Mouse (Mus musculus): ENCODE results near the gene Ccdc81. TPM values are rescaled to one million over a fixed set of nuclear protein-coding genes. Genes with fewer than 3 reads are reported as not detected.

Ccdc81 gene
- polyA plus RNA-seq, 1 experiment from 2014 or later: 0.04 TPM

DNA sequence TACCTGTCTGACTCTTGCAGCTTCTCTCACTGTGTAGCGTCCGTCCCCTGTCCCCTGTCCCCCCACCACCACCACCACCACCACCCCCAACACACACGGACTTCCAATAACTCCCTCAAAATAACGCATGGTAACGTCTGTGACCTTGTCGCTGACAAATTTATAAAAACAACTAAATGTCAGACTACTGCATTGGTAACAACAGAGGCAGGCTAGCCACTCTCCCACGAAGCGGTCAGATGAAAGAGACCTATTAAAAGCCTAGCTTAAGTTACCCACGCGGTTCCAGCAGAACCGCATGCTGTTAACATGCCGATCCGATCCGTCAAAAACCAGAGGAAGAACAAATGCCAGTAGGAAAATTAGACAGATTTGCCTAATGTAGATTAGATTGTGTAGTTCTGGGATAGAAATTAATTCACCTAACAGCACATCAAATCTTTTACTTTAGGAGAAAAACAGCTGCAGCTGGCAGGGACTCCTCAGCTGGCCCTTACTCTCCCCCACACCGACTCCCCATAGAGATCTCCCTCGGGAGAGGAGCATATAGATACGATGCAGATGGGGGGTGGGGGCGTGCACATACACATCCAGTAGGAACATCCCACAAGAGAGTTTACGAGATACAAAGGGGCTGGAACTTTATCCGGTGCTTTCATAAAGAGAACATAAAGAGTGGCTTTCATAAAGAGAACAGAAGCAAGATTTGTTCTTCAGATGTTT is 5.6 kb upstream of the Ccdc81 start:
- ATAC-seq: no peak
- WGBS: 78% methylated on average over 20 of the region's 20 CpGs

DNA sequence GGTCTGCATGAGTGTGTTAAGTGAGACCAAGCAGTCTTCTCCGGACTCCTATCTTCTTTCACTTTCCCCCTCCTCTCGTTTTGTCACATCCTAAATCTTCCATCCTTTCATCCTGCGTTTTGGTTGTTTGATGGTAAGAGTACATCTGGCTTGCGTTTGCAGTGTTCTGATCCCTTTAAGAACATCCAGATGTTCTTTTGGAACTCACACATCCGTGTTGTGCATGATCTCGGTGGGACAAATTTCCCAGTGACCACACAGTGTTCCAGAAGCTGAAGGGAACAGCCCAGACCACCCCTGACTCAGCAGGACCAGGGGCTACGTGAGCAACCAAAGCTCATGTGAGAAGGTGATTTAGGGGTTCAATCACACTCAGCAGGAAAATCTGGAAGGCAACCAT is 5.0 kb upstream of the Ccdc81 start:
- TF ChIP-seq CTCF (IDR thresholded peaks at IDR 0.05; ENCODE audit: low read depth): no peak
- no peaks in the 10 kb centered on the region for H3K36me3 ChIP-seq (ENCODE audit: control insufficient read depth, insufficient read depth)
- H3K4me3 ChIP-seq (ENCODE audit: low read depth, low read length): no peak overlapping the region
- no peak for ATAC-seq
- no peak overlapping the region for H3K27ac ChIP-seq (ENCODE audit: low read depth, low read length)
- no peak overlapping the region for H3K4me2 ChIP-seq (replicated peaks; ENCODE audit: low read depth)
- 58% methylated on average over 7 of the region's 7 CpGs for WGBS
- H3K27me3 ChIP-seq (replicated peaks; ENCODE audit: control insufficient read depth, insufficient read depth, low read length): no peaks in the 10 kb centered on the region
- no peaks in the 10 kb centered on the region for H3K4me1 ChIP-seq (replicated peaks; ENCODE audit: control insufficient read depth, insufficient read depth, low read length)
- H3K9ac ChIP-seq (ENCODE audit: low read depth, low read length): no peak overlapping the region
- H3K9me3 ChIP-seq (ENCODE audit: control insufficient read depth): no peaks in the 10 kb centered on the region

More for the DNA sequence above, 5.6 kb upstream of the Ccdc81 start:
- Histone ChIP-seq H3K4me2 (replicated peaks; ENCODE audit: low read depth) (no peak overlapping the region), H3K9me3 (ENCODE audit: control insufficient read depth) (no peaks in the 10 kb centered on the region), H3K27me3 (replicated peaks; ENCODE audit: control insufficient read depth, insufficient read depth, low read length) (no peaks in the 10 kb centered on the region), H3K4me1 (replicated peaks; ENCODE audit: control insufficient read depth, insufficient read depth, low read length) (no peaks in the 10 kb centered on the region), H3K9ac (ENCODE audit: low read depth, low read length) (no peak overlapping the region), H3K36me3 (ENCODE audit: control insufficient read depth, insufficient read depth) (no peaks in the 10 kb centered on the region), H3K27ac (ENCODE audit: low read depth, low read length) (no peak overlapping the region), H3K4me3 (ENCODE audit: low read depth, low read length) (no peak overlapping the region)
- TF ChIP-seq CTCF (IDR thresholded peaks at IDR 0.05; ENCODE audit: low read depth): no peak

- Histone ChIP-seq H3K4me1 (replicated peaks; ENCODE audit: control insufficient read depth, insufficient read depth, low read length) (no peaks in the 10 kb centered on the region), H3K9me3 (ENCODE audit: control insufficient read depth) (no peaks in the 10 kb centered on the region), H3K9ac (ENCODE audit: low read depth, low read length) (no peak overlapping the region), H3K36me3 (ENCODE audit: control insufficient read depth, insufficient read depth) (no peaks in the 10 kb centered on the region), H3K27ac (ENCODE audit: low read depth, low read length) (no peak overlapping the region), H3K4me3 (ENCODE audit: low read depth, low read length) (no peak overlapping the region), H3K4me2 (replicated peaks; ENCODE audit: low read depth) (no peak overlapping the region), H3K27me3 (replicated peaks; ENCODE audit: control insufficient read depth, insufficient read depth, low read length) (no peaks in the 10 kb centered on the region)
- 23% methylated on average over 8 of the region's 8 CpGs for WGBS
- ATAC-seq: no peak
- peak; percentile 92 for TF ChIP-seq CTCF (IDR thresholded peaks at IDR 0.05; ENCODE audit: low read depth)
Measured at GRCm38 (mm10) chr7:89907950-89908349, 4.5 kb upstream of the Ccdc81 start.

- TF ChIP-seq CTCF (IDR thresholded peaks at IDR 0.05; ENCODE audit: low read depth): no peak
- H3K9me3 ChIP-seq (ENCODE audit: control insufficient read depth): no peaks in the 10 kb centered on the region
- 83% methylated on average over 8 of the region's 8 CpGs for WGBS
- H3K36me3 ChIP-seq (ENCODE audit: control insufficient read depth, insufficient read depth): no peaks in the 10 kb centered on the region
- ATAC-seq: no peak
- no peak overlapping the region for H3K9ac ChIP-seq (ENCODE audit: low read depth, low read length)
- no peaks in the 10 kb centered on the region for H3K4me1 ChIP-seq (replicated peaks; ENCODE audit: control insufficient read depth, insufficient read depth, low read length)
- H3K27ac ChIP-seq (ENCODE audit: low read depth, low read length): no peak overlapping the region
- no peak overlapping the region for H3K4me2 ChIP-seq (replicated peaks; ENCODE audit: low read depth)
- no peaks in the 10 kb centered on the region for H3K27me3 ChIP-seq (replicated peaks; ENCODE audit: control insufficient read depth, insufficient read depth, low read length)
- no peak overlapping the region for H3K4me3 ChIP-seq (ENCODE audit: low read depth, low read length)
Measured at GRCm38 (mm10) chr7:89903007-89903406, 422 bp downstream of the Ccdc81 start.

DNA sequence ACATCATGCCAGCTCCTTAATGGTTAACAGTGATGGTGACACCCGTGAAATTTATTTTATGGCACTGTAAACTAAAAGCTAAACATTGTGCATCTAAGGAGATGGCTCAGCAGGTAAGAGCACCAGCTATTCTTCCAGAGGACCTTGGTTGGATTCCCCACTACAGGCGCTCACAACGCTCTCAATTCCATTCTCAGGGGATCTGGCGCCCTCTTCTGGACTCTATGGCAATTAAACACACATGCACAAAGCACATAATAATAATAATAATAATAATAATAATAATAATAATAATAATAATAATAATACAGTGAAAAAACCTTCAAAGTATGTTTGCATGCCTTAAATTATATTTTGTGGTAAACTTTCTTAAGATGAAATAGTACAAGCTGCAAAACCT is 11.6 kb downstream of the Ccdc81 start:
- no peak for ATAC-seq
- Histone ChIP-seq H3K27me3 (replicated peaks; ENCODE audit: control insufficient read depth, insufficient read depth, low read length) (no peaks in the 10 kb centered on the region), H3K4me3 (ENCODE audit: low read depth, low read length) (no peak overlapping the region), H3K9me3 (ENCODE audit: control insufficient read depth) (no peaks in the 10 kb centered on the region), H3K36me3 (ENCODE audit: control insufficient read depth, insufficient read depth) (no peaks in the 10 kb centered on the region), H3K27ac (ENCODE audit: low read depth, low read length) (no peak overlapping the region), H3K4me1 (replicated peaks; ENCODE audit: control insufficient read depth, insufficient read depth, low read length) (no peaks in the 10 kb centered on the region), H3K4me2 (replicated peaks; ENCODE audit: low read depth) (no peak overlapping the region), H3K9ac (ENCODE audit: low read depth, low read length) (no peak overlapping the region)
- WGBS: 41% methylated on average over 4 of the region's 4 CpGs
- TF ChIP-seq CTCF (IDR thresholded peaks at IDR 0.05; ENCODE audit: low read depth): peak; percentile 45

- Histone ChIP-seq H3K36me3 (ENCODE audit: control insufficient read depth, insufficient read depth) (no peaks in the 10 kb centered on the region), H3K4me2 (replicated peaks; ENCODE audit: low read depth) (no peak overlapping the region), H3K9me3 (ENCODE audit: control insufficient read depth) (no peaks in the 10 kb centered on the region), H3K27me3 (replicated peaks; ENCODE audit: control insufficient read depth, insufficient read depth, low read length) (no peaks in the 10 kb centered on the region), H3K4me3 (ENCODE audit: low read depth, low read length) (no peak overlapping the region), H3K27ac (ENCODE audit: low read depth, low read length) (no peak overlapping the region), H3K9ac (ENCODE audit: low read depth, low read length) (no peak overlapping the region), H3K4me1 (replicated peaks; ENCODE audit: control insufficient read depth, insufficient read depth, low read length) (no peaks in the 10 kb centered on the region)
- WGBS: 79% methylated on average over 5 of the region's 5 CpGs
- TF ChIP-seq CTCF (IDR thresholded peaks at IDR 0.05; ENCODE audit: low read depth): no peak
- no peak for ATAC-seq
Measured at GRCm38 (mm10) chr7:89891412-89891811, 12.0 kb downstream of the Ccdc81 start.
